Mouse (Mus musculus) CH12.LX (cell line): ENCODE measurements at regions not wholly inside any gene's neighbourhood (a gene's known extent, or its start where the extent isn't known, plus 50 kb on each side); places are given as distances from the start of the nearest gene placed in this dataset.

Experiments
- DNase-seq: peaks from one replicate; pipeline ENCODE4 v3.0.0-alpha.2; 2013; ENCODE audit errors: extremely low read depth
- H3K27ac ChIP-seq: 2 replicates; pipeline ENCODE4 v1.5.1; 2012; ENCODE audit warnings: low read depth, mild to moderate bottlenecking, control low read depth, moderate library complexity; ENCODE audit not compliant: insufficient read depth
- H3K27me3 ChIP-seq: replicated peaks from 2 replicates; pipeline ENCODE3; 2012; ENCODE audit warnings: inconsistent platforms
- H3K36me3 ChIP-seq, 2 experiments: replicated peaks in 1 of 2; 2 replicates each; pipeline versions ENCODE3 to v1.6.1; 2012; ENCODE audit warnings: inconsistent platforms in 1 of 2, low read length in 1 of 2, mild to moderate bottlenecking in 1 of 2, mixed read lengths in 1 of 2, moderate library complexity in 1 of 2; ENCODE audit not compliant: control insufficient read depth in 1 of 2, insufficient read depth in 1 of 2
- H3K4me1 ChIP-seq, 2 experiments: 2 replicates each; pipeline ENCODE4 v1.6.1; 2012; ENCODE audit warnings: inconsistent platforms in 1 of 2, moderate library complexity in 1 of 2; ENCODE audit not compliant: insufficient read depth in 2 of 2, control insufficient read depth in 1 of 2
- H3K4me2 ChIP-seq: 2 replicates; pipeline ENCODE4 v1.6.1; 2012; ENCODE audit warnings: low read depth, mild to moderate bottlenecking, control low read depth; ENCODE audit not compliant: poor library complexity, insufficient read depth, severe bottlenecking
- H3K4me3 ChIP-seq, 3 experiments: fragments of 150-350 bp in 1 of 3; sonication (generic) in 1 of 3; replicated peaks in 1 of 3; 2 replicates each; pipeline versions ENCODE3 to v1.5.1; 2011 to 2012; ENCODE audit warnings: low read depth in 2 of 3, low read length in 2 of 3, mild to moderate bottlenecking in 2 of 3, moderate library complexity in 2 of 3, control low read depth in 1 of 3, improper control_type of control experiment in 1 of 3, inconsistent platforms in 1 of 3, mixed read lengths in 1 of 3; ENCODE audit not compliant: poor library complexity in 1 of 3
- H3K79me2 ChIP-seq: replicated peaks from 2 replicates; pipeline ENCODE4 v1.6.1; 2012; ENCODE audit warnings: mild to moderate bottlenecking, moderate library complexity; ENCODE audit not compliant: control insufficient read depth, poor library complexity, insufficient read depth, severe bottlenecking; ENCODE audit errors: extremely low read depth
- H3K9ac ChIP-seq: 2 replicates; pipeline ENCODE4 v1.6.1; 2012; ENCODE audit warnings: low read depth, mild to moderate bottlenecking, control low read depth, moderate library complexity; ENCODE audit not compliant: insufficient read depth
- H3K9me3 ChIP-seq: replicated peaks from 2 replicates; pipeline ENCODE3; 2012; ENCODE audit warnings: low read length, inconsistent platforms, mixed read lengths
- CHD1 ChIP-seq: IDR thresholded peaks from 2 replicates; pipeline ENCODE4 v1.6.1; 2012; ENCODE audit warnings: low read depth, low read length, improper control_type of control experiment, inconsistent platforms
- E2F4 ChIP-seq: IDR thresholded peaks from 2 replicates; pipeline ENCODE4 v1.6.1; 2011; ENCODE audit warnings: low read depth, low read length, improper control_type of control experiment; ENCODE audit not compliant: insufficient replicate concordance
- GABPA ChIP-seq: IDR thresholded peaks from 2 replicates; pipeline ENCODE4 v1.6.1; 2012; ENCODE audit warnings: low read depth, low read length, improper control_type of control experiment, inconsistent platforms; ENCODE audit not compliant: insufficient replicate concordance
- HCFC1 ChIP-seq: IDR thresholded peaks from 2 replicates; pipeline ENCODE4 v1.6.1; 2012; ENCODE audit warnings: low read depth, mild to moderate bottlenecking, inconsistent platforms, low read length, improper control_type of control experiment
- JUND ChIP-seq: conservative IDR thresholded peaks from 2 replicates; pipeline ENCODE4 v1.6.1; 2011; ENCODE audit warnings: low read depth, low read length, improper control_type of control experiment
- KAT2A ChIP-seq: IDR thresholded peaks from 2 replicates; pipeline ENCODE4 v1.6.1; 2012; ENCODE audit warnings: low read length, improper control_type of control experiment, inconsistent platforms; ENCODE audit not compliant: insufficient replicate concordance
- MAFK ChIP-seq: IDR thresholded peaks from 2 replicates; pipeline ENCODE4 v1.6.1; 2011; ENCODE audit warnings: low read length, improper control_type of control experiment; ENCODE audit not compliant: insufficient replicate concordance
- MAX ChIP-seq: IDR thresholded peaks from 2 replicates; pipeline ENCODE4 v1.6.1; 2011; ENCODE audit warnings: low read length, improper control_type of control experiment
- MYC ChIP-seq: IDR thresholded peaks from 2 replicates; pipeline ENCODE4 v1.6.1; 2011; ENCODE audit warnings: low read depth, mild to moderate bottlenecking, improper control_type of control experiment, low read length
- NRF1 ChIP-seq: IDR thresholded peaks from 2 replicates; pipeline ENCODE4 v1.6.1; 2014; ENCODE audit warnings: low read depth, mild to moderate bottlenecking, inconsistent platforms, low read length, improper control_type of control experiment, moderate library complexity
- PAX5 ChIP-seq: IDR thresholded peaks from 2 replicates; pipeline ENCODE4 v1.6.1; 2012; ENCODE audit warnings: low read length, inconsistent platforms, mixed read lengths
- POLR2A ChIP-seq: IDR thresholded peaks from 2 replicates; pipeline ENCODE4 v1.6.1; 2011; ENCODE audit warnings: low read depth, mild to moderate bottlenecking, improper control_type of control experiment, low read length
- POLR2AphosphoS2 ChIP-seq: IDR thresholded peaks from 2 replicates; pipeline ENCODE4 v1.6.1; 2011; ENCODE audit warnings: low read depth, low read length, improper control_type of control experiment
- RAD21 ChIP-seq: IDR thresholded peaks from 2 replicates; pipeline ENCODE4 v1.6.1; 2011; ENCODE audit warnings: low read depth, mild to moderate bottlenecking, low read length, improper control_type of control experiment, moderate library complexity
- SIN3A ChIP-seq: IDR thresholded peaks from 2 replicates; pipeline ENCODE4 v1.6.1; 2012; ENCODE audit warnings: low read length, improper control_type of control experiment, inconsistent platforms
- TBP ChIP-seq: conservative IDR thresholded peaks from 2 replicates; pipeline ENCODE4 v1.6.1; 2011; ENCODE audit warnings: low read depth, low read length, improper control_type of control experiment
- UBTF ChIP-seq: IDR thresholded peaks from 2 replicates; pipeline ENCODE4 v1.6.1; 2012; ENCODE audit warnings: low read depth, mild to moderate bottlenecking, inconsistent platforms, low read length, improper control_type of control experiment, moderate library complexity
- USF1 ChIP-seq: IDR thresholded peaks from 2 replicates; pipeline ENCODE4 v1.6.1; 2014; ENCODE audit warnings: low read depth, mild to moderate bottlenecking, inconsistent platforms, low read length, improper control_type of control experiment
- USF2 ChIP-seq: conservative IDR thresholded peaks from 2 replicates; pipeline ENCODE4 v1.6.1; 2011; ENCODE audit warnings: low read depth, low read length, improper control_type of control experiment
- ZKSCAN1 ChIP-seq: IDR thresholded peaks from 2 replicates; pipeline ENCODE4 v1.6.1; 2012; ENCODE audit warnings: low read depth, inconsistent platforms, low read length, improper control_type of control experiment, borderline replicate concordance
- ZNF384 ChIP-seq: IDR thresholded peaks from 2 replicates; pipeline ENCODE4 v1.6.1; 2012; ENCODE audit warnings: low read depth, low read length, improper control_type of control experiment, inconsistent platforms
- dilution Hi-C: fragments of 300-500 bp; cut with MboI; formaldehyde crosslinking; loops from 2 replicates; pipeline ENCODE4 v1.14.3; 2020; ENCODE audit warnings: low sequenced_read_pairs; ENCODE audit not compliant: extremely low pct_unique_long_range_greater_than_20kb, extremely low pct_ligation_motif_present
- in situ Hi-C: fragments of 300-500 bp; cut with MboI; formaldehyde crosslinking; loops from 3 replicates; pipeline ENCODE4 v1.14.3; 2019; ENCODE audit warnings: low sequenced_read_pairs, low pct_ligation_motif_present, low pct_unique_long_range_greater_than_20kb, mixed read lengths

DNA sequence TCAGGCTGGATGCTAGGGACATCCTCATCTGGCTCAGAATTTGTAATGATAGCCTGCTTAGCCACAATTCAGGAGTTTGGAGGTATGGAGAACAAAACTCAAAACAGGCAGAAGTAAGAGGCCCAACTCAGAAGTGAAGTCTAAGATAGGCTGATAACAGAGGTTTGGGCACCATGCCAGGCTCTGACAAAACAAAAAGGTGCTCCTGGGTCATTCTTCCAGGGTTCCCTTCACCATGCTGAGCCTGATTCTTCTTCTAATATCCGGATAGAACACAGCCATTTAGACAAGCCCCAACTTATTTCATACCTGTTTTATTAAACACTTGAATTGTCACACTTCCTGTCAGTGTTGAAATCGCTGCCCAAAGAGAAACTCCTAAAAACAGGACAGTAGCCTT is 347.8 kb upstream of the Pcsk5 start:
- Histone ChIP-seq H3K27ac (no peak overlapping the region), H3K4me3 (no peak overlapping the region), H3K79me2 (no peaks in the 10 kb centered on the region), H3K9ac (no peak overlapping the region), H3K4me2 (no peak overlapping the region), H3K4me1 (peaks cover 0 to 4% of the 10 kb centered on the region in 2 experiments; a peak in 1 of 4 replicates), H3K27me3 (no peaks in the 10 kb centered on the region), H3K36me3 (no peaks in the 10 kb centered on the region), H3K9me3 (no peaks in the 10 kb centered on the region)
- TF ChIP-seq KAT2A = no peak
- TF ChIP-seq JUND = no peak
- no peak for TF ChIP-seq MAX
- no peak for TF ChIP-seq POLR2A
- TF ChIP-seq RAD21 = no peak
- no peak for TF ChIP-seq TBP
- TF ChIP-seq PAX5 = no peak
- no peak for TF ChIP-seq SIN3A
- no peak for TF ChIP-seq GABPA
- no peak for TF ChIP-seq HCFC1
- TF ChIP-seq ZKSCAN1 = no peak
- no peak for TF ChIP-seq MAFK
- TF ChIP-seq ZNF384 = no peak
- in situ Hi-C loops = no loop called here
- dilution Hi-C loops = no loop called here
- no peak for DNase-seq

DNA sequence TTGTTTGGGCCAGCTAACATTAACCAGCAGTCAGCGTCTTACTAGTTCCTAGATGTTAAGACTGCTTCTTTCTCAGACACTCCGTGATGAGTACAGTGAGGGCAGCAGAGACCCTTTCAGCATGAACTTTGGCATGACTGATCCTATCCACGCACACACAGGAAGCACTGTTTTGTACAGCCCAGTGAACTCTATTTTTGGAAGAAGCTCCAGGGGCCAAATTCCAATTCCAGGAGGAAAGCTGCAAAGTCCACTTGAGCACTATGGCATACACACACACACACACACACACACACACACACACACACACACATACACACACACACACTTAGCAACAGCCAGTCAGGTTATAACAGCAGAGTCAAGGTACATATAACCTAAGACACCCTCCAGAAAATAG is 338.8 kb upstream of the Pcsk5 start:
- Histone ChIP-seq H3K9ac (no peak overlapping the region), H3K27me3 (no peaks in the 10 kb centered on the region), H3K79me2 (no peaks in the 10 kb centered on the region), H3K9me3 (no peaks in the 10 kb centered on the region), H3K36me3 (no peaks in the 10 kb centered on the region), H3K27ac (no peak overlapping the region)
- in situ Hi-C loops (no loop called here), dilution Hi-C loops (no loop called here)
- no peak for DNase-seq
- TF ChIP-seq ZKSCAN1 = no peak
- TF ChIP-seq JUND = no peak
- no peak for TF ChIP-seq E2F4
- TF ChIP-seq USF2 = no peak
- TF ChIP-seq POLR2A = no peak
- TF ChIP-seq NRF1 = no peak
- TF ChIP-seq MYC = no peak
- no peak for TF ChIP-seq POLR2AphosphoS2
- TF ChIP-seq UBTF = no peak
- no peak for TF ChIP-seq CHD1
- TF ChIP-seq USF1 = no peak
- TF ChIP-seq, all 38 proteins: peak for 0
- Histone ChIP-seq H3K4me2 (no peak overlapping the region), H3K4me1 (no peaks in the 10 kb centered on the region; a peak in 1 of 4 replicates), H3K4me3 (no peak overlapping the region)
